Mouse (Mus musculus) forebrain, embryonic 14.5 days (tissue): ENCODE measurements around the gene Fam184b. TPM values are rescaled to one million over a fixed set of nuclear protein-coding genes. Genes with fewer than 3 reads are reported as not detected.

Experiments
- ATAC-seq: fragments of 200-750 bp; cut with Nextera tagmentation; 2 replicates; pipeline ENCODE4 v1.8.0; 2017; ENCODE audit warnings: mild to moderate bottlenecking, moderate library complexity
- DNase-seq: peaks from one replicate; pipeline ENCODE4 v3.0.0-alpha.2; 2015; ENCODE audit warnings: low spot score
- H3K27ac ChIP-seq: fragments of 300-500 bp; sonication (generic); 2 replicates; pipeline ENCODE4 v1.5.1; 2014; ENCODE audit warnings: low read depth, mild to moderate bottlenecking, control low read depth, low read length, moderate library complexity
- H3K27me3 ChIP-seq: fragments of 300-500 bp; sonication (generic); replicated peaks from 2 replicates; pipeline ENCODE4 v1.6.1; 2014; ENCODE audit warnings: low read length, control low read depth, mixed read lengths; ENCODE audit not compliant: control insufficient read depth, insufficient read depth
- H3K36me3 ChIP-seq: fragments of 300-500 bp; sonication (generic); 2 replicates; pipeline ENCODE4 v1.6.1; 2014; ENCODE audit warnings: low read length, control low read depth; ENCODE audit not compliant: control insufficient read depth, insufficient read depth
- H3K4me1 ChIP-seq: fragments of 300-500 bp; sonication (generic); 2 replicates; pipeline ENCODE4 v1.6.1; 2014; ENCODE audit warnings: antibody characterized with exemption, low read length, control low read depth; ENCODE audit not compliant: control insufficient read depth, insufficient read depth
- H3K4me2 ChIP-seq: fragments of 300-500 bp; sonication (generic); 2 replicates; pipeline ENCODE4 v1.6.1; 2014; ENCODE audit warnings: mild to moderate bottlenecking, control low read depth, low read length
- H3K4me3 ChIP-seq: fragments of 300-500 bp; sonication (generic); 2 replicates; pipeline ENCODE4 v1.5.1; 2014; ENCODE audit warnings: low read depth, low read length, control low read depth
- H3K9ac ChIP-seq: fragments of 300-500 bp; sonication (generic); 2 replicates; pipeline ENCODE4 v1.6.1; 2014; ENCODE audit warnings: mild to moderate bottlenecking, low read length, control low read depth, moderate library complexity
- H3K9me3 ChIP-seq: fragments of 300-500 bp; sonication (generic); replicated peaks from 2 replicates; pipeline ENCODE4 v1.6.1; 2016; ENCODE audit warnings: low read length, control low read depth, mixed read lengths; ENCODE audit not compliant: control insufficient read depth
- WGBS: fragments of 180-500 bp; shearing (Covaris S2); extraction: QIAGEN DNeasy Blood & Tissue Kit; methylation state at CpG from one replicate; pipeline ENCODE4 v1.1.7; 2014; 5-methylcytosine and 5-hydroxymethylcytosine counted together
- polyA plus RNA-seq: library from polyadenylated mRNA; unstranded; fragments of >200 nt; fragmentation: Nextera tagmentation; extraction: Ambion mirVana; gene quantifications from 2 replicates; pipeline ENCODE4 v1.2.1, GENCODE M21; 2014

Gene Fam184b
- polyA plus RNA-seq, 1 experiment from 2014 or later = 2.9 TPM

GRCm38 (mm10) chr5:45515151-45515743, 124.2 kb downstream of the Fam184b start:
- Histone ChIP-seq H3K27ac (no peak overlapping the region), H3K4me2 (no peak overlapping the region), H3K4me3 (no peak overlapping the region), H3K27me3 (no peaks in the 10 kb centered on the region), H3K9me3 (no peaks in the 10 kb centered on the region), H3K4me1 (no peaks in the 10 kb centered on the region), H3K36me3 (peaks cover 24% of the 10 kb centered on the region), H3K9ac (no peak overlapping the region)
- no peak for ATAC-seq
- DNase-seq = no peak
- 89% methylated on average over 10 of the region's 10 CpGs for WGBS

- no peaks in the 10 kb centered on the region for H3K9me3 ChIP-seq
- ATAC-seq (no peak), DNase-seq (no peak)
- H3K4me2 ChIP-seq = no peak overlapping the region
- 83% methylated on average over 1 of the region's 1 CpGs for WGBS
- no peaks in the 10 kb centered on the region for H3K27me3 ChIP-seq
- no peak overlapping the region for H3K4me3 ChIP-seq
- H3K4me1 ChIP-seq = no peaks in the 10 kb centered on the region
- H3K9ac ChIP-seq = no peak overlapping the region
- H3K27ac ChIP-seq = no peak overlapping the region
- H3K36me3 ChIP-seq = peaks cover 29% of the 10 kb centered on the region
Observed at GRCm38 (mm10) chr5:45514599-45514998, 124.8 kb downstream of the Fam184b start.

GRCm38 (mm10) chr5:45513511-45513910, 125.9 kb downstream of the Fam184b start:
- Histone ChIP-seq H3K9ac (no peak overlapping the region), H3K27me3 (no peaks in the 10 kb centered on the region), H3K9me3 (no peaks in the 10 kb centered on the region), H3K4me2 (no peak overlapping the region), H3K4me1 (no peaks in the 10 kb centered on the region), H3K36me3 (peaks cover 31% of the 10 kb centered on the region), H3K27ac (no peak overlapping the region), H3K4me3 (no peak overlapping the region)
- DNase-seq (no peak), ATAC-seq (no peak)
- WGBS = 87% methylated on average over 2 of the region's 2 CpGs

GRCm38 (mm10) chr5:45512908-45513307, 126.5 kb downstream of the Fam184b start:
- no peak for DNase-seq
- 91% methylated on average over 6 of the region's 6 CpGs for WGBS

GRCm38 (mm10) chr5:45510071-45510470, 129.3 kb downstream of the Fam184b start:
- Histone ChIP-seq H3K36me3 (peaks cover 62% of the 10 kb centered on the region), H3K27ac (no peak overlapping the region), H3K4me2 (no peak overlapping the region), H3K4me3 (no peak overlapping the region), H3K9ac (no peak overlapping the region), H3K4me1 (no peaks in the 10 kb centered on the region), H3K9me3 (no peaks in the 10 kb centered on the region), H3K27me3 (no peaks in the 10 kb centered on the region)
- DNase-seq (no peak), ATAC-seq (no peak)
- 89% methylated on average over 7 of the region's 7 CpGs for WGBS

More at GRCm38 (mm10) chr5:45512908-45513307, 126.5 kb downstream of the Fam184b start:
- Histone ChIP-seq H3K4me1 (no peaks in the 10 kb centered on the region), H3K27me3 (no peaks in the 10 kb centered on the region), H3K4me2 (no peak overlapping the region), H3K9ac (no peak overlapping the region), H3K9me3 (no peaks in the 10 kb centered on the region), H3K27ac (no peak overlapping the region), H3K36me3 (peaks cover 36% of the 10 kb centered on the region), H3K4me3 (no peak overlapping the region)
- no peak for ATAC-seq

DNA sequence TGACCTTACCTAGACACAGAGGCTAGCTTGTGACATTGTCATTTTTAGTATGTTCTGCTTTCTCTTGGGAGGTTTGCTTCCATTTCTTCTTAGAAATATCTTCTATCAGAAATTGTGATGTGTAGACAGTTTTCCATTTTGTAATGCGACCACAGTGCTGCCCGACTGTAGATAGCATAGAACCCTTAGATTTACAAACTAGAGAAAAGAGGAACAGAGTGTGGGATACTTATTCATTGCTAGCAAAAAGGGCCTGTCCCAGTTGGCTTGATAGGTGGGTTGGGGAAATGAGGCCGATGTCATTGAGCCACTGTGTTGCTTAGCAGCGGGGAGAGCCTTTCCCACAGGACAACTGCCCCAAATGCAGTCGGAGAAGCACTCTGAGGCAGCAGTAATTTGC, 141.8 kb downstream of the Fam184b start:
- ATAC-seq (no peak), DNase-seq (no peak)
- Histone ChIP-seq H3K9ac (no peak overlapping the region), H3K36me3 (peaks cover 15% of the 10 kb centered on the region; the same call in 1 of the 2 replicates), H3K4me1 (peaks cover 2% of the 10 kb centered on the region; the same call in 1 of the 2 replicates), H3K4me2 (no peak overlapping the region), H3K27me3 (no peaks in the 10 kb centered on the region), H3K9me3 (no peaks in the 10 kb centered on the region), H3K27ac (no peak overlapping the region), H3K4me3 (no peak overlapping the region)
- WGBS = 88% methylated on average over 5 of the region's 5 CpGs

DNA sequence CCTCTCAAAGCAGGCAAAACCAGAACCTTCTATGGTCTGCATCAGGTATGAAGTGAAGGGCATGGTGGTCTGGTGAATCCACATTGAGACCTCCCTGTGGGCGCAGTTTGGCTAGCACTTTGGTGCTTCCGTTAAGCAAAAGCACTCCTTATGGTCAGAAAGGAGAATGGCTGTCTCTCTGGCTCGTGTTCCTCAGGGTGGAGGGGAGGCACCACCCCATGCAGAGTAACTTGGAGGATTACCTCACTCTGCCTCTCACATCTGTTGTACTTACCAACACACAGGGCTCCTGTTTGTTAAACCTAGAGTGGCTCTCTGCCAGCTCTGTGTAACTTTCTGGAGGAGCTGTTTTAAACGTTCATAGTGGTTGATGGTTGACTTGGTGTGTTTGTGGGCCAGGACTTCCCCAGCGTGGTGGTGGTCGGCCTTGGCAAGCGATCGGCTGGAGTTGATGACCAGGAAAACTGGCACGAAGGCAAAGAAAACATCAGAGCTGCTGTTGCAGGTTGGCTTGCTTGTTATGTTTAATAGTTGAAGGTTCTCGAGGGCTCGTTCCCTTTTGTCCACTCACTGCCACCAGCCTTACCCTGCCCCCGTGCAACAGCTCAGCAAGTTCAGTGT, 142.4 kb downstream of the Fam184b start:
- H3K4me3 ChIP-seq = no peak overlapping the region
- WGBS = 82% methylated on average over 12 of the region's 12 CpGs
- H3K9me3 ChIP-seq = no peaks in the 10 kb centered on the region
- H3K9ac ChIP-seq = no peak overlapping the region
- no peak overlapping the region for H3K27ac ChIP-seq
- H3K27me3 ChIP-seq = no peaks in the 10 kb centered on the region
- peaks cover 2% of the 10 kb centered on the region; the same call in 1 of the 2 replicates for H3K4me1 ChIP-seq
- H3K4me2 ChIP-seq = no peak overlapping the region
- H3K36me3 ChIP-seq = peaks cover 13% of the 10 kb centered on the region; the same call in 1 of the 2 replicates
- ATAC-seq (no peak), DNase-seq (no peak)

GRCm38 (mm10) chr5:45496479-45496878, 142.9 kb downstream of the Fam184b start:
- WGBS = 92% methylated on average over 4 of the region's 4 CpGs
- no peak overlapping the region for H3K4me2 ChIP-seq
- no peaks in the 10 kb centered on the region for H3K27me3 ChIP-seq
- H3K9me3 ChIP-seq = no peaks in the 10 kb centered on the region
- ATAC-seq (no peak), DNase-seq (no peak)
- H3K4me1 ChIP-seq = peaks cover 2% of the 10 kb centered on the region; the same call in 1 of the 2 replicates
- H3K36me3 ChIP-seq = peaks cover 10% of the 10 kb centered on the region; the same call in 1 of the 2 replicates
- no peak overlapping the region for H3K9ac ChIP-seq
- no peak overlapping the region for H3K27ac ChIP-seq
- H3K4me3 ChIP-seq = no peak overlapping the region

- Histone ChIP-seq H3K36me3 (peaks cover 10% of the 10 kb centered on the region; the same call in 1 of the 2 replicates), H3K4me1 (peaks cover 2% of the 10 kb centered on the region; the same call in 1 of the 2 replicates), H3K9ac (no peak overlapping the region), H3K27me3 (no peaks in the 10 kb centered on the region), H3K4me2 (no peak overlapping the region), H3K4me3 (no peak overlapping the region), H3K27ac (no peak overlapping the region), H3K9me3 (no peaks in the 10 kb centered on the region)
- DNase-seq = no peak
- no peak for ATAC-seq
Observed at GRCm38 (mm10) chr5:45496042-45496441, 143.4 kb downstream of the Fam184b start.
